Mouse (Mus musculus) urinary bladder, postnatal 36 days (tissue): ENCODE measurements around the gene Nrk.
A peak's percentile ranks its signal among the peaks of the same experiment; 100 is the strongest.

Source experiments
- DNase-seq, 2 experiments: peaks; one replicate each; pipeline ENCODE4 v3.0.0; 2022; ENCODE audit warnings: low spot score in 2 of 2, mixed read lengths in 1 of 2

Gene Nrk

GRCm38 (mm10) chrX:138914041-138914776, at the start of gene Nrk:
Gene Nrk, plus strand, starts transcription at chrX:138914430.
- no peak for DNase-seq

- no peak for DNase-seq
These were observed 864 bp upstream of the Nrk start for GRCm38 (mm10) chrX:138913366-138913765.

GRCm38 (mm10) chrX:138914777-138915114, 516 bp downstream of the Nrk start:
- no peak for DNase-seq

- no peak for DNase-seq
These were observed 4.8 kb downstream of the Nrk start for GRCm38 (mm10) chrX:138919030-138919429.

- DNase-seq: no peak
These were observed 29.7 kb downstream of the Nrk start for GRCm38 (mm10) chrX:138943905-138944304.

GRCm38 (mm10) chrX:138960713-138961112, 46.5 kb downstream of the Nrk start:
- DNase-seq: no peak

GRCm38 (mm10) chrX:138978501-138978900, 64.3 kb downstream of the Nrk start:
- no peak for DNase-seq

GRCm38 (mm10) chrX:138979249-138979648, 65.0 kb downstream of the Nrk start:
- DNase-seq: no peak

- DNase-seq: no peak
These were observed 100.3 kb downstream of the Nrk start for GRCm38 (mm10) chrX:139014524-139014923.

- DNase-seq: no peak
These were observed 102.3 kb downstream of the Nrk start for GRCm38 (mm10) chrX:139016540-139016939.

- no peak for DNase-seq
These were observed 112.4 kb downstream of the Nrk start for GRCm38 (mm10) chrX:139026532-139027097.

- DNase-seq: no peak
These were observed 113.1 kb downstream of the Nrk start for GRCm38 (mm10) chrX:139027296-139027695.

GRCm38 (mm10) chrX:139027909-139028308, 113.7 kb downstream of the Nrk start:
- DNase-seq: no peak

- DNase-seq: no peak
These were observed 123.4 kb downstream of the Nrk start for GRCm38 (mm10) chrX:139037666-139038065.

- no peak for DNase-seq
These were observed 125.1 kb downstream of the Nrk start for GRCm38 (mm10) chrX:139039314-139039713.

GRCm38 (mm10) chrX:139041148-139041547, 126.9 kb downstream of the Nrk start:
- no peak for DNase-seq

GRCm38 (mm10) chrX:139051976-139052375, 137.7 kb downstream of the Nrk start:
- peak; percentile 3 to 12 for DNase-seq

GRCm38 (mm10) chrX:139053149-139053548, 138.9 kb downstream of the Nrk start:
- no peak for DNase-seq
